Mouse (Mus musculus): ENCODE data around the gene Erc1.

DNA sequence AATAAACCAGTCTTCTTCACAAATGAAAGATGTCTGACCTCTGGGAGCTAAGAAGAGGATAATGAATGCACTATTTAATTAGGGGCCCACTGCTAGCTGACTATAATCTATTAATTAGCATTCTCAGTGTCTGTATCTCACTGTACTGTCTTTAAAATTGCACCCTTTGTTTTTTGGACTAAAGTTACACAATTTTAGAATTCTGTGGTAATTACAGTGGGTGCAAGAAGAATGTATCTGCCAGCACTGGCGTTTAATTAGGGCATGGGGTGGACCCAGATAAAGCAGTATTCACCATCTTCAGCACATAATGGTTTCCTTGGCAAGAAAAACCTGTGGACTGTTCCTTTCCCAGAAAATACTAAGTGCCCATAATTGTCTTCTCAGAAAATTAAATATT is 25.8 kb downstream of the Erc1 start:
- TF ChIP-seq CTCF (IDR thresholded peaks at IDR 0.05; ENCODE audit: insufficient read depth, low read length) (no peak), POLR2A (IDR thresholded peaks at IDR 0.05; ENCODE audit: borderline replicate concordance, extremely low read depth, low read depth, low read length) (no peak)

All from lung, adult 2 months (tissue).